Mouse (Mus musculus) gonadal fat pad, adult 2 months (tissue): ENCODE measurements around the gene Gm42417. TPM values are rescaled to one million over a fixed set of nuclear protein-coding genes. Genes with fewer than 3 reads are reported as not detected.

Experiments
- DNase-seq: peaks from one replicate; pipeline ENCODE4 v3.0.0-alpha.2; 2012; ENCODE audit warnings: low read depth
- polyA plus RNA-seq: library from polyadenylated mRNA; depleted of rRNA; stranded (reverse); fragments of >200 nt; gene quantifications from 2 replicates; pipeline ENCODE4 v1.2.3, GENCODE M21; 2012

Gene Gm42417
- polyA plus RNA-seq, 1 experiment, result not detected

GRCm38 (mm10) chr1:36563632-36564031, 24.4 kb upstream of the Gm42417 start:
- no peak for DNase-seq

DNA sequence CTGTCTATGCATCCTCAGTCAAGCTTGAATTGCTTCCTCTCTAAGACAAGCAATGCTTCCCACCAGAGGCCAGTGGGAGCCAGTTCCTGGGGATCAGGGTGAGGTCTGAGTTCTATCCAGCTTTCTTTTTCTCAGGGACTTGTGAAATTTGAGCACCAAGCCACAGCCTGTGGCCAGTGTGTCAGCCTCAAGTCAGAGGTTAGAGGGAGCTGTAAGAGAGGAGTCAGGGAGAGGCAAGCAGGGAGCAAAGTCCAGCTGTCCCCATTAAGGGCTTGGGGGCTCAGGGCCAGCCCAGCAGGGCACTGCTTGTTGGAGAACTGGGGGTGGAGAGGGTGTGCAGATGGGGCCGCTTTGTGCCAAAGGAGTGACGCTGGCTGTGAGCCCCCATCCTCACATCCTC, 24.0 kb upstream of the Gm42417 start:
- no peak for DNase-seq

- DNase-seq, result no peak
These were observed 23.2 kb upstream of the Gm42417 start for GRCm38 (mm10) chr1:36562388-36562787.

- no peak for DNase-seq
These were observed 21.7 kb upstream of the Gm42417 start for GRCm38 (mm10) chr1:36560903-36561302.

DNA sequence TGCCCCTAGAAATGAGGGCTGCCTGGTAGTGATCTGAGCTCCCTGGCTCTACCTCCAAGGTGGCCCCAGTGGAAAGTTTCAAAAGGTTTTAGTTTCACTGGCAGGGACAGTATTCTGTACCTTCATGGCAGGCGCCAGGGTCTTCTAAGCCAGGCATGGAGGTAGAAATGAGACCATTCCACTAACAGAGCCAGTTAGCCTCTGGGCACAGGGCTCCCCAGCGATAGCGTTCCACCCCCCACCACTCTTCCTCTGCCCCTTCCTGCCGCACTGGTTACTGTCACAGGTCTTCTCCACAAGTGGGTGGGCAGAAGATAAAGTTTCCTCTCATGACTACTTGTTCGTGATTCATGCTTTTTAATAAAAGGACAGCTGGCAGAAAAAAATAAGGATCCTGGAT, 20.7 kb upstream of the Gm42417 start:
- DNase-seq, result no peak

- no peak for DNase-seq
These were observed 20.0 kb upstream of the Gm42417 start for GRCm38 (mm10) chr1:36559256-36559655.

- DNase-seq, result no peak
These were observed 19.1 kb upstream of the Gm42417 start, which contains the start of gene Sema4c for GRCm38 (mm10) chr1:36558031-36558993. Sema4c (minus strand) TSS chr1:36558349.

- no peak for DNase-seq
These were observed 18.3 kb upstream of the Gm42417 start for GRCm38 (mm10) chr1:36557457-36558011.

GRCm38 (mm10) chr1:36556553-36557456, 17.6 kb upstream of the Gm42417 start:
- no peak for DNase-seq

- DNase-seq, result no peak
These were observed 16.7 kb upstream of the Gm42417 start for GRCm38 (mm10) chr1:36555798-36556395.

DNA sequence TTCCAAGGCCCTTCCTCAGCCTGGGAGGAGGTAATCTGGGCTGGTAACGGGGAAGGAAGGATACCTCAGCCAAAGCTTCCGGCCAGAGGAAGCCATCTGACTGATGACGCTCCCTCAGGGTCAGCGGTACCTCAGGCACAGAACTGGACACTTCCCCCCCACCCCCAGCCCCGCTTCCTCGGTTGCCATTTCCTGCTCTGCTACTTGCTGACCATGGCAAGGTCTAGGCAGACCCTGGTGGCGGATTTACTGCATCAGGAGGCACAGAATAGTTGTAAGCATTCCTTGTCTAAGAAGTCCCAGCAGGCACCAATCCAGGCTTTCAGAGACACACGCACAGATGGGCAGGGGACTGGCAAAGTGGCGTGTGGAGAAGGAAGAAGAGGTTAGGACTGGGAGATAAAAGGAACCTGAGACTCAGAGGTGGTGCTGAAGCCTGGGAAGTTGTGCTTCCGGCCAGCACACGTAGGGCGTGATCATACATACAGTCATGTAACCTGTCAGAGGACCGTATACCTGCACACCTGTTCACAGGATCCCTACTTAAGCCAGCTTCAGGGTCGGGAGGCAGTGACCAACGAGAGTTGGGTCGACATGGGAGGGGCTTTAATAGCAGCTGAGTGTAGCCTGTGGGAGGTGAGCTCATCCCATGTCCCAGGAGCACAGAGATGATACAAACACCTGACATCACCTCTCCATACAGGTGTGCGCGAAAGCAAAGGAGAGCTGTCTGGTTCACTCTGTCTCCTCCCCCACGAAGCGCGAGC, 15.6 kb upstream of the Gm42417 start:
- DNase-seq, result no peak

DNA sequence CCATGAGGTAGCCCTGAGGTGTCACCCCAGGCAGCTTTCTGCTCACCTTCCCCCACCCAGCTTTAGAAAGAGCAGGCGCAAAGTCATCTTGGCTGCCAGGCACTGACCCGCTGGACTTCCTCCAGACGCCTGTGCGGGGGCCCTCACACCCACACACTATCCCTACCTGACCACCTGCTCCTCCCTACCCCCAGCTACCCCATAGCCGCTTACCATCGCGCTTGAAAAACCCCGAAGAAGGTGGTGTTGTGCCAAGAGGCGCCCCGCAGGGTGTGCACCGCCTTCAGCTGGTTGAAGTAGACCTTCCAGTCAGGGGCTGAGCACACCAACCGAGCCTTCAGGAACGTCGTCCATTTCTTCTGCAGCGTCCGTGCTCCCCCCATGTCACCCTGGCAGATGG, 13.3 kb upstream of the Gm42417 start:
- no peak for DNase-seq

- DNase-seq, result no peak
These were observed 12.7 kb upstream of the Gm42417 start for GRCm38 (mm10) chr1:36551904-36552303.

GRCm38 (mm10) chr1:36550075-36550863, 11.0 kb upstream of the Gm42417 start:
- no peak for DNase-seq

GRCm38 (mm10) chr1:36549491-36549890, 10.3 kb upstream of the Gm42417 start:
- no peak for DNase-seq

GRCm38 (mm10) chr1:36548771-36549170, 9.5 kb upstream of the Gm42417 start:
- no peak for DNase-seq

DNA sequence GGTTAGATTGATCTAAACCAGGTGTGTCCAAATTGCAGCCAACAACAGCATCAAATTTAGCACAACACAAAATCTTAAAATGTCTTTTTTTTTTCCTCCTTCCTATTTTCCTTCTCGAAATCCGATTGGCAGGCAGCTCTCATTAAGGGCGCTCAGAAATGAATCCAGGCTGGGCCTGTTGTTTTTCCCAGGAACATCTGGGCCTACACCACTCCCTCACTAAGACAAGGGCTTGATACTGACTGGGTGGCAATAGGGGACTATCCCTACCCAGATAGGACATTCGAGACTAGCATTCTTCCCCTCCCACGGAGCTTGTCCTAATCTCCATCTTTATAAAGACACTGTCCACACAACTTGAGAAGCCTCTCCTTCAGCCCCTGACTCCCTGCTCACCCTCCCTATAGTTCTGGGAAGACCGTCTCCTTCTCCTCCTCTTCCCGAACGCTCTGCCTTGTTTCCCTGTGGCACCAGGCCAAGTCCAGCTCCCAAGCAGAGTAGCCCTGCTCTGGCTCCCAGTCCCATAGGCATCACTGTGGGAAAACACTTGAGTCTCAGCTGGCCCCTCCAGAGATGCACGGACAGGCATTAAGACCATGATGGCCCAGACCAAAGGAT, 8.9 kb upstream of the Gm42417 start:
- DNase-seq, result no peak

DNA sequence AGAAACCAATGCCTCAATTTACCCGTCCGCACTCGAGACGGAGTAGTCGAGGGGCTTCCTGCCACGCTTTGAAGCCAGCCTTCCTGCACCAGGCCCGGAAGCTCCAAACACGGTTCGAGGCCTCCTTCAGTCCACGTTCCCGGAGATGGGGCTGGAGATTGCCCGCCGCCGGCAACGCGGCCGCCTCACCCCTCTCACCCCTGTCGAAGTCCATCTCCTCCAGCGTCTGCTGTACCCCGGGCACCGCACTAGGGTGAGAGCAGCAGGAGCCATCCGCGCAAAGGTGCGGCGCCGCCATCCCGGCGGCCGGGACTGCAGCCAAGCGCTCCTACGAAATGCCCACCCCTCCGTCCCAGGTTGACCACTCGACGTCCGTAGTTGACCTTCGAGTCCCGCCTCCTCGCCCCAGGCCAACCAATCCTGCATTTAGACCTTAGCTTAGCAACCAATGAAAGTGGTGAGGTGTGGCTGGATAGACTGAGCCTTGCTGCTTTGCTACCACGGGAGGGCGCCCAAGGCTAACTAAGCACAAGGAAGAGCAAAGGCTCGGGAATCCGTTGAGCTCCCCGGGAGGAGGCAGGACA, 7.8 kb upstream of the Gm42417 start, which contains the start of gene Ankrd39:
TSS of gene Ankrd39 (minus strand) at position 558 of the 584 bp plus-strand sequence.
- DNase-seq, result peak; percentile 90
